ENCODE assay signal across 26 mouse cellular contexts in genomic region chr17:25522080-25522479, GRCm38 (mm10). TPM values are rescaled to one million over a fixed set of nuclear protein-coding genes. Genes with fewer than 3 reads are reported as not detected.
"Had no signal": no experiment of that assay in that cellular context is flagged by ENCODE, and none has a peak within 500 bp of the region (broad histone marks: within the 10 kb centered on the region; RNA-seq: fewer than 3 reads in every experiment).

No protein-coding gene starts in this region.

- H3K4me1 ChIP-seq: liver, embryonic 13.5 days had no signal

- H3K4me3 ChIP-seq: limb, embryonic 12.5 days; liver, embryonic 13.5 days; midbrain, embryonic 12.5 days; midbrain, embryonic 15.5 days had no signal

- H3K36me3 ChIP-seq: limb, embryonic 12.5 days; liver, embryonic 13.5 days; midbrain, embryonic 12.5 days; midbrain, embryonic 15.5 days had no signal

- ATAC-seq: midbrain, embryonic 15.5 days had no signal

- H3K9ac ChIP-seq: limb, embryonic 12.5 days; liver, embryonic 13.5 days; midbrain, embryonic 12.5 days; midbrain, embryonic 15.5 days had no signal

- H3K4me2 ChIP-seq: limb, embryonic 12.5 days; liver, embryonic 13.5 days; midbrain, embryonic 12.5 days; midbrain, embryonic 15.5 days had no signal

- H3K27ac ChIP-seq: limb, embryonic 12.5 days; liver, embryonic 13.5 days; midbrain, embryonic 12.5 days; midbrain, embryonic 15.5 days; stomach, postnatal 0 days had no signal

- H3K27me3 ChIP-seq: limb, embryonic 12.5 days; liver, embryonic 13.5 days; midbrain, embryonic 15.5 days had no signal

- DNase-seq: kidney, adult 18-20 months; kidney, adult 9 months; kidney, postnatal 14 days; kidney, postnatal 4 days; liver, embryonic 13.5 days; lung, adult 2 months; lung, postnatal 14 days; lung, postnatal 4 days; right cerebral cortex, adult 18-20 months; right cerebral cortex, postnatal 14 days; right cerebral cortex, postnatal 4 days; thymus, adult 2 months; thymus, postnatal 14 days; thymus, postnatal 4 days had no signal

- H3K9me3 ChIP-seq: limb, embryonic 12.5 days; liver, embryonic 13.5 days; midbrain, embryonic 12.5 days; midbrain, embryonic 15.5 days had no signal

RNA-seq across cellular contexts. Expression of gene Sstr5, which starts 25.0 kb away (rescaled TPM):
- total RNA-seq: liver, adult 2 months; megakaryocyte progenitor cell, adult 5-6 weeks; megakaryocyte-erythroid progenitor cell, adult 5-6 weeks; monocyte, adult 5-6 weeks had no signal
- polyA plus RNA-seq: kidney, embryonic 16.5 days; liver, adult 2 months; liver, embryonic 13.5 days; liver, embryonic 16.5 days; neural tube, embryonic 11.5 days; stomach, embryonic 14.5 days; thymus, adult 2 months had no signal

RNA-seq across cellular contexts. Expression of gene Sox8, which starts 48.4 kb away (rescaled TPM):
- total RNA-seq: liver, adult 2 months; megakaryocyte progenitor cell, adult 5-6 weeks; megakaryocyte-erythroid progenitor cell, adult 5-6 weeks had no signal
- polyA plus RNA-seq: liver, adult 2 months had no signal
